Mouse (Mus musculus) neural tube, embryonic 15.5 days (tissue): Measurements from ENCODE around the gene Myoc. TPM values are rescaled to one million over a fixed set of nuclear protein-coding genes. Genes with fewer than 3 reads are reported as not detected.
A peak's percentile ranks its signal among the peaks of the same experiment; 100 is the strongest.

ENCODE experiments used
- ATAC-seq: fragments of 200-750 bp; cut with Nextera tagmentation; 2 replicates; pipeline ENCODE4 v1.8.0; 2017; ENCODE audit warnings: mild to moderate bottlenecking, moderate TSS enrichment, moderate library complexity; ENCODE audit not compliant: low FRiP score
- H3K27ac ChIP-seq: fragments of 300-500 bp; sonication (generic); replicated peaks from 2 replicates; pipeline ENCODE4 v1.5.1; 2015; ENCODE audit warnings: mild to moderate bottlenecking, inconsistent platforms
- H3K27me3 ChIP-seq: fragments of 300-500 bp; sonication (generic); replicated peaks from 2 replicates; pipeline ENCODE4 v1.6.1; 2015; ENCODE audit warnings: inconsistent platforms
- H3K36me3 ChIP-seq: fragments of 300-500 bp; sonication (generic); 2 replicates; pipeline ENCODE4 v1.6.1; 2015; ENCODE audit warnings: inconsistent platforms
- H3K4me1 ChIP-seq: fragments of 300-500 bp; sonication (generic); 2 replicates; pipeline ENCODE4 v1.6.1; 2015; ENCODE audit warnings: inconsistent platforms
- H3K4me2 ChIP-seq: fragments of 300-500 bp; sonication (generic); 2 replicates; pipeline ENCODE4 v1.6.1; 2015; ENCODE audit warnings: inconsistent platforms, mild to moderate bottlenecking, moderate library complexity
- H3K4me3 ChIP-seq: fragments of 300-500 bp; sonication (generic); replicated peaks from 2 replicates; pipeline ENCODE4 v1.5.1; 2015; ENCODE audit warnings: mild to moderate bottlenecking, inconsistent platforms
- H3K9ac ChIP-seq: fragments of 300-500 bp; sonication (generic); replicated peaks from 2 replicates; pipeline ENCODE4 v1.6.1; 2015; ENCODE audit warnings: mild to moderate bottlenecking, inconsistent platforms
- H3K9me3 ChIP-seq: fragments of 300-500 bp; sonication (generic); replicated peaks from 2 replicates; pipeline ENCODE4 v1.6.1; 2016; ENCODE audit warnings: inconsistent platforms
- WGBS: fragments of 180-500 bp; shearing (Covaris S2); methylation state at CpG from one replicate; pipeline ENCODE4 v1.1.7; 2015; ENCODE audit warnings: mixed read lengths; 5-methylcytosine and 5-hydroxymethylcytosine counted together
- polyA plus RNA-seq: library from polyadenylated mRNA; unstranded; fragments of >200 nt; fragmentation: Nextera tagmentation; extraction: Ambion mirVana; gene quantifications from 2 replicates; pipeline ENCODE4 v1.2.1, GENCODE M21; 2015

Gene Myoc
- 0.06 TPM in 1 of 2 replicates, not detected in the other for polyA plus RNA-seq

DNA sequence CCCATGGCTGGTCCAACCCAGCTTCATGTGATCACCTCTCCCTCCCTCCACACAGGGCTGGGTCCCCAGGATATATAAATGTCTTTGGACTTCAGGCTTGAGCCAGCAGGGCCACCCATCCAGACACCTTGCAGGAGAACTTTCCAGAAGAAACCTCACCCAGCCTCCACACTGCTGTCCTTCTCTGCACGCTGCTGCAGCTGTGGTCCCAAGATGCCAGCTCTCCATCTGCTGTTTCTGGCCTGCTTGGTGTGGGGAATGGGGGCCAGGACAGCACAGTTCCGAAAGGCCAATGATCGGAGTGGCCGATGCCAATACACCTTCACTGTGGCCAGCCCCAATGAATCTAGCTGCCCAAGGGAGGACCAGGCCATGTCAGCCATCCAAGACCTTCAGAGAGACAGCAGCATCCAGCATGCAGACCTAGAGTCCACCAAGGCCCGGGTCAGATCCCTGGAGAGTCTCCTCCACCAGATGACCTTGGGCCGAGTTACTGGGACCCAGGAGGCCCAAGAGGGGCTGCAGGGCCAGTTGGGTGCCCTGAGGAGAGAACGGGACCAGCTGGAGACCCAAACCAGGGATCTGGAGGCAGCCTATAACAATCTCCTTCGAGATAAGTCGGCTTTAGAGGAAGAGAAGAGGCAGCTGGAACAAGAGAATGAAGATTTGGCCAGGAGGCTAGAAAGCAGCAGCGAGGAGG is at the start of gene Myoc:
Gene Myoc (plus strand): TSS at position 105 of the 700 bp plus-strand sequence.
- H3K27me3 ChIP-seq: no peaks in the 10 kb centered on the region
- no peaks in the 10 kb centered on the region for H3K36me3 ChIP-seq
- no peak for ATAC-seq
- H3K4me3 ChIP-seq: no peak within 1 kb of the TSS
- 87% methylated on average over 10 of the region's 10 CpGs for WGBS
- no peak within 1 kb of the TSS for H3K27ac ChIP-seq
- H3K9me3 ChIP-seq: no peaks in the 10 kb centered on the region
- no peaks in the 10 kb centered on the region for H3K4me1 ChIP-seq
- no peak within 1 kb of the TSS for H3K9ac ChIP-seq
- no peak within 1 kb of the TSS for H3K4me2 ChIP-seq

DNA sequence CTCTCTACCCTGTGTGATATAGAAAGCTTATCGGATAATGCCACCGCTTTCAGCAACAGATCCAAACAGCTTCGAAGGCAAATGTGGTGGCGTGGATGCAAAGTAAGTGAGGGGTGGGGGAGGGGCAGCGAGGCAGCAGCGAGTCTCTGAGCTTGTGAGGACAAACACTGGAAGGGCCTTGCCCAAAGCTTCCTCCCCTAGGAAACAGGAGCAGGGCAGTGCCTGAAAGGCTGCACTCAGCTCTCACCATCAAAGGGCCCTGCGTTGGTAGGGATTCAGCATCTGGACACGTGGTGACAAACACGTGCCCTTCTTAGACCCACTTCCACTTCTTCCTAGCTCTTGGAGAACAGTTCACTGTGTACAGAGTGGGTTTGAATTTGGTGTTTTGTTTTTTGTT is 49.5 kb upstream of the Myoc start:
- Histone ChIP-seq H3K9me3 (no peaks in the 10 kb centered on the region), H3K4me2 (no peak overlapping the region), H3K27ac (no peak overlapping the region), H3K4me1 (peaks cover 7% of the 10 kb centered on the region), H3K36me3 (peaks cover 20% of the 10 kb centered on the region), H3K4me3 (no peak overlapping the region), H3K27me3 (no peaks in the 10 kb centered on the region), H3K9ac (no peak overlapping the region)
- peak; percentile 61; the same call in 1 of the 2 replicates for ATAC-seq
- 10% methylated on average over 9 of the region's 9 CpGs for WGBS

DNA sequence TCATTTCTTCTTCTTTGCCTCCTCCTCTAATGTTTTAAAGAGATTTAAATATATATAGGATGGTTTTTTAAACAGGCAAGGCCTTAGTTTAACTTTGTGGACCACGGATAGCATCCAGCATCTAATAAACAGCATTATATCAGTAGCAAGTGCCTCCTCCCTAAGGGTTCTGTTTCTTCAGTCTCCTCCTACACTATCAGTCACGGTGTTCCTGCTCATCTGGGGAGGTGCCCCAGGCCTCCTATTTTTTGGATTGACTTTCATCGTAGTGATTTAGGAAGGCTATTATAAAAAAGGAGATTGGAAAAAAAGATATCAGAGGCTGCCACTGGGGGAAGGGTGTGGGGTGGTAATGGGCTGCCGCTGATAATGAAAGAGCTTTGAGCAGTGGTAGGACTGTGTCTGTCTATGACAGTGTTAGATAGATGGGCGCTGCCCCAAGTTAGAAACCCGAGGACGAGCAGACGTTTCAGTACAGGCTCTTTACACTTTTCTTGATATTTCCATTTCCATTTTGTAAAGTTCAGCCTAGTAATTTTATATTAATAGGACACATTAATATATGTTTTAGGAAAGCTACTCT is 48.4 kb upstream of the Myoc start:
- H3K27me3 ChIP-seq: no peaks in the 10 kb centered on the region
- 45% methylated on average over 8 of the region's 8 CpGs for WGBS
- no peaks in the 10 kb centered on the region for H3K9me3 ChIP-seq
- no peak overlapping the region for H3K27ac ChIP-seq
- ATAC-seq: no peak; the same call in 1 of the 2 replicates
- no peak overlapping the region for H3K4me2 ChIP-seq
- H3K4me3 ChIP-seq: no peak overlapping the region
- H3K9ac ChIP-seq: no peak overlapping the region
- H3K4me1 ChIP-seq: peaks cover 7% of the 10 kb centered on the region
- H3K36me3 ChIP-seq: peaks cover 18% of the 10 kb centered on the region

DNA sequence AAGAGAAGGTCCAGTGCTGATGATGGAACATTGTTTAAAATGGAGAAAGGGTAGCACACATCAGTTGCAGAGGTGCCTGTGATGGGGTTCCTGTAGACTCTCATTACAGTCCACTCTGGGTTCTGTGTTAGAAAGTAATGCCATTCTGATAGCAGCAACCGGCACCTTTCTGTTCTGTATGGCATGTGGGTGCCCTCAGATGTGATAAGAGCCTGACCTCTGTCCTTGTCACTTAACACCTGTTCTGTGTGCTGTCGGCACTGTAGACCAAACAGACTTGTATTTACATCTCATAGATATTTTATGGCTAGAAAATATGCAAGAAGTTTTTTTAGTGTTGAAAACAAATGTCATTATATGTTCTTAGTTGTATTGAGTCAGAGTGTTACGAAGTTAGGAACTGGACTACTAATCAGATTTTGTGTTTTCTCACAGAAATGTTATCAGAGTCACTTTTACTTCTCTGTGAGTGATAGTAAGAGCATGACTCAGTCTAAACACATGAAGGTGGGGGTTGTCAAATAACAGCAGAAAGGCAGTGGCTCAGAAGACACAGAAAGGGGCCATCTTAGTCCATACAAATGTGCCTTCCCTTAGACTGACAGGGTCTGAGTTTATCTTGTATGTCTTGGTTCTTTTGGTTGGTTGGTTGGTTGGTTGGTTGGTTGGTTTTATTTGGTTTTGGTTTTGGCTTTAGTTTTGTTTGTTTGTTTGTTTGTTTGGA is 41.4 kb upstream of the Myoc start:
- H3K4me2 ChIP-seq: no peak overlapping the region
- no peak for ATAC-seq
- no peak overlapping the region for H3K9ac ChIP-seq
- no peaks in the 10 kb centered on the region for H3K4me1 ChIP-seq
- H3K9me3 ChIP-seq: no peaks in the 10 kb centered on the region
- H3K36me3 ChIP-seq: peaks cover 38% of the 10 kb centered on the region
- WGBS: 96% methylated on average over 3 of the region's 3 CpGs
- no peaks in the 10 kb centered on the region for H3K27me3 ChIP-seq
- H3K27ac ChIP-seq: no peak overlapping the region
- H3K4me3 ChIP-seq: no peak overlapping the region

DNA sequence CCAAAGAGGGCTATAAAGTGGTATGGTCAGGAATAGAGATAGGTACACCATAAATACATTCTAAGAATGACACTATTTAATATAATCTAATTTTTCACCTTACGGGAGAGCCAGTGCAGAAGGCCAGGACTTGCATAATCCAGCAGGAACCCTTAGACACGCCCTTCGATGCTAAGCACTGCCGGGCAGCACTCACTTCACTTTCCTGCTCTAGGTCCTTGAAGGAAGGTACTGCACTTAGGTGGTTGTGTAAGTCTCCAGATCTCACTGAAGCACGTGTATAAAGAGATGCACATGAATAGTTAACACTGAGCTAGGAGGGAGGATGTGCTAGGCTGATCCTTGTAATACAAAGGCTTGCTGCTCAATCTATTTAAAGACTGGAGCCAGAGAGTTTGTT is 39.3 kb upstream of the Myoc start:
- Histone ChIP-seq H3K4me2 (no peak overlapping the region), H3K9ac (no peak overlapping the region), H3K4me1 (no peaks in the 10 kb centered on the region), H3K4me3 (no peak overlapping the region), H3K27ac (no peak overlapping the region), H3K27me3 (no peaks in the 10 kb centered on the region), H3K9me3 (no peaks in the 10 kb centered on the region), H3K36me3 (peaks cover 33% of the 10 kb centered on the region)
- WGBS: 85% methylated on average over 5 of the region's 5 CpGs
- no peak for ATAC-seq

DNA sequence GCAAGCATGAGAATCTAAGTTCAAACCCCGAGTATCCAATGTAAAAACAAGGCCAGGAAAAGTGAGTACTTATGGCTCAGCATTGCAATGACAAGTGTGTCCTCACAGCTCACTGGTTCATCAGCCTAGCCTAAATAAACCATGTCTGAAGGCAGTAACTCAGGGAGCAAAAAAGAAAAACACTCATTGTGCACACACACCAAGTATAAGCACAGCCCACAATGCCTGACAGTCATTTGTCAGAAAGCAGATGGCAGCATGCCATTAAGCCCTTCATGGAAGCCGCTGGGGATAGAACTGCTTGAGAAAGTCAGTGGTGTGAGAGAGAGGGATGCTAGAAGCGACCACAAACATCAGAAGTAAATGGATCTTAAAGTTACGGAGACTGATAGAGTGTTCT is 37.7 kb upstream of the Myoc start:
- H3K9ac ChIP-seq: no peak overlapping the region
- no peak overlapping the region for H3K4me2 ChIP-seq
- H3K9me3 ChIP-seq: no peaks in the 10 kb centered on the region
- H3K27ac ChIP-seq: 0 out of 2 replicates have a peak overlapping the region, but pooled peaks have one; percentile 56
- peak; percentile 49 for ATAC-seq
- peaks cover 29% of the 10 kb centered on the region for H3K36me3 ChIP-seq
- H3K4me1 ChIP-seq: no peaks in the 10 kb centered on the region
- 16% methylated on average over 4 of the region's 4 CpGs for WGBS
- no peaks in the 10 kb centered on the region for H3K27me3 ChIP-seq
- no peak overlapping the region for H3K4me3 ChIP-seq

DNA sequence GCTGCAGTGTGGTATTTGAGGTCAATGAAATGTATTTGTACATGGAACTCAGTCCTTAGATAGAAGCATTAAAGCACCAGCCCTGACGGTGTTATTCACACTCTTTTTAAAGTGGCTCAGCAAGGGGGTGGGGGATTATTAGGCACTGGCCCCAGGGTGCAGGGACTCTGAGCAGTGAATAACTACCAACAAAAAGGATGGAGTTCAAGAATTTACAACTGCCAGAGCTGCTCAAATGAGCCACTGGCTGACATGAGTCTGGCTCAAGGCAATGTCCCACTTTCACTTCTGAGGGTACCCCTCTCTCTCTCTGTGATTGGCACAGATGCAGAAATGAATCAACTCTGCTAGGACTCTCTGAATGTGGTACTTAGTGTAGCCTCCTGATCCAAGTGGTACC is 30.8 kb upstream of the Myoc start:
- no peak overlapping the region for H3K9ac ChIP-seq
- H3K36me3 ChIP-seq: no peaks in the 10 kb centered on the region
- no peak for ATAC-seq
- H3K9me3 ChIP-seq: no peaks in the 10 kb centered on the region
- no peak overlapping the region for H3K4me3 ChIP-seq
- H3K4me2 ChIP-seq: no peak overlapping the region
- no peak overlapping the region for H3K27ac ChIP-seq
- no peaks in the 10 kb centered on the region for H3K27me3 ChIP-seq
- H3K4me1 ChIP-seq: no peaks in the 10 kb centered on the region; the same call in 1 of the 2 replicates
- 8% methylated on average over 1 of the region's 1 CpGs for WGBS

DNA sequence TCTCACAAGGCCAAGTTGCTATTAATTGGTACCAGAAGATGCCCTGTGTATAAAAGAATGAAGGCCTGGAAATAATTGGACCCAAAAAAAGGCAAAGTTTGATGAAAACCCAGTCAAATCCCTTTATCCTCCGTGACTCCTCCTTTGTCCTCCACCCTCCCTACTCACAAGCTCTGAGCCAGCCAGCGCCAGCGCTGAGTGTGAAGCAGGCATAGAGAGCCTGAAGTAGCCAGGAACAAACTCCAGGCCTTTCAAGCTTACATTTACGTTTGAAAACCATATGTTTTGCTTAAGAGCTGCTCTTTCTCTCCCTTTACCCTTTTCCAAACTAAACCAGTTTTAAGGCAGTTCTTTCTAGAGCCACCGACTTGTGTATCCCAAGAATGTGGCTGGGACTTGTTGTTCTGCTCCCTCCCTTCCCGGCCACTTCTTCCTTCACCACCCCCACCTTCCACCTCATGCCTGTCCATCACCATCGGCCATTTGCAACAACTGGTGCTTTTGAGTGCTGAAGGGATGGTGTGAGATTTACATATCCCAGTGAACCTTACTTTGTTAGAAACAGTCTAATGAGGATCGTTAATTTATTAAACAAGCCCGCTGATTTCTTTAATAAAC is 29.2 kb upstream of the Myoc start:
- no peak for ATAC-seq
- Histone ChIP-seq H3K27me3 (no peaks in the 10 kb centered on the region), H3K4me1 (no peaks in the 10 kb centered on the region; the same call in 1 of the 2 replicates), H3K4me2 (no peak overlapping the region), H3K9me3 (no peaks in the 10 kb centered on the region), H3K9ac (no peak overlapping the region), H3K4me3 (no peak overlapping the region), H3K27ac (no peak overlapping the region), H3K36me3 (no peaks in the 10 kb centered on the region)
- 52% methylated on average over 9 of the region's 9 CpGs for WGBS

DNA sequence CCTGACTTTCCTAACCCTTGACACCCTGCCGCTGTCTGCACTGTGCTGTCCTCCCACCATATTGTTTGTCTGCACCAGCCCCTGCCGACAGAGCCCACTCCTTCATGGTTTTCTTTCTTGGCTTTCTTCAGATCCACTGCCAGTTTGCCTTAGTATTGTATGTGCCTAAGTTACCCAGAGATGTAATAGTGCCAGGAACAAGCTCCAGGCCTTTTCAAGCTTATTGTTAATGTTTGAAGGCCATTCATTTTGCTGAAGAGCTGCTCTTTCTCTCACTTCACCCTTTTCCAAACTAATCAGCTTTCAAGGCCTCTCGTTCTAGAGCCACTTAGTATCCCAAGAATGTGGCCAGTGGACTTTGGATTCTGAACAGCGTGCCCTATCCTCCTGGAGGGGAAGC is 27.8 kb upstream of the Myoc start:
- ATAC-seq: no peak
- WGBS: 46% methylated on average over 4 of the region's 4 CpGs

DNA sequence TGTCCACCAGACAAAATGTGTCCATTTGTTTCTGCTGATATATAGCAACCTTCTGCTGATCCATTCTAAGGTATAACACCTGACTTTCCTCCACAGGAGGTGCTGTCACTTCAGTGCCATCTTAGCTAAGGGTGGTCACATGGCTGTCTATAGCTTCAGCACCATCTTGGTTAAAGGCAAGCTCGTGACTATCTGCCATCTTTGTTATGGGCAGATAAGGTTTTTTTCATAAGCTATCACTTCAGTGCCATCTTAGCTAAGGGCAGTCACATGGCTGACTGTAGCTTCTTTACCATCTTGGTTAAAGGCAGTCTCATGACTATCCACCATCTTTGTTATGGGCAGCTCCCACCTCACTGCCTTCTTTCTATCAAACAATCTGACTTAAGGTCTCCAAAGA is 23.4 kb upstream of the Myoc start:
- H3K27ac ChIP-seq: no peak overlapping the region
- no peak overlapping the region for H3K4me3 ChIP-seq
- H3K27me3 ChIP-seq: no peaks in the 10 kb centered on the region
- peak; percentile 97 for ATAC-seq
- H3K4me2 ChIP-seq: no peak overlapping the region
- no peaks in the 10 kb centered on the region for H3K36me3 ChIP-seq
- H3K9ac ChIP-seq: no peak overlapping the region
- WGBS: 70% methylated on average over 1 of the region's 1 CpGs
- no peaks in the 10 kb centered on the region for H3K9me3 ChIP-seq
- no peaks in the 10 kb centered on the region for H3K4me1 ChIP-seq

More for the DNA sequence above, 27.8 kb upstream of the Myoc start:
- Histone ChIP-seq H3K27ac (no peak overlapping the region), H3K4me2 (no peak overlapping the region), H3K27me3 (no peaks in the 10 kb centered on the region), H3K9ac (no peak overlapping the region), H3K4me1 (no peaks in the 10 kb centered on the region; the same call in 1 of the 2 replicates), H3K36me3 (no peaks in the 10 kb centered on the region), H3K9me3 (no peaks in the 10 kb centered on the region), H3K4me3 (no peak overlapping the region)

DNA sequence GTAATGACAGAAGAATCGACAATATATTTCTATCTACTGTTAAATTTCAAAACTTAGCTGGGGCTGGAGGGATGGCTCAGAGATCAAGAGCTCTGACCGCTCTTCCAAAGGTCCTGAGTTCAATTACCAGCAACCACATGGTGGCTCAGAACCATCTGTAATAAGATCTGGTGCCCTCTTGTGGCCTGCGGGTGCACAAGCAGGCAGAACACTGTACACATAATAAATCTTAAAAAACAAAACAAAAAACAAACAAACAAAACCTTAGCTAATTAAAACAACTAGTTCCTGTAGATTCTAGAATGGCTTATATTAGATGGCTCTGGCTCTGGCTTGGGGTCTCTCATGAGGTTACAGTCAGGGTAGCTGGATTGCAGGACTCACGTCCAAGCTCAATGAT is 18.5 kb upstream of the Myoc start:
- no peak overlapping the region for H3K27ac ChIP-seq
- H3K36me3 ChIP-seq: no peaks in the 10 kb centered on the region
- no peak overlapping the region for H3K4me3 ChIP-seq
- WGBS: 66% methylated on average over 4 of the region's 4 CpGs
- H3K9me3 ChIP-seq: no peaks in the 10 kb centered on the region
- H3K4me1 ChIP-seq: peaks cover 6% of the 10 kb centered on the region; the same call in 1 of the 2 replicates
- H3K27me3 ChIP-seq: no peaks in the 10 kb centered on the region
- H3K9ac ChIP-seq: no peak overlapping the region
- ATAC-seq: no peak
- H3K4me2 ChIP-seq: no peak overlapping the region
